Mouse (Mus musculus) stomach, embryonic 16.5 days (tissue): ENCODE results near the gene Pou3f4. TPM values are rescaled to one million over a fixed set of nuclear protein-coding genes. Genes with fewer than 3 reads are reported as not detected.
A peak's percentile ranks its signal among the peaks of the same experiment; 100 is the strongest.

Experiments
- ATAC-seq: fragments of 200-750 bp; cut with Nextera tagmentation; 2 replicates; pipeline ENCODE4 v1.8.0; 2017; ENCODE audit warnings: moderate number of reproducible peaks, moderate TSS enrichment; ENCODE audit not compliant: insufficient read depth, low FRiP score
- H3K27ac ChIP-seq: fragments of 300-500 bp; sonication (generic); 2 replicates; pipeline ENCODE4 v1.5.1; 2014; ENCODE audit warnings: low read length
- H3K27me3 ChIP-seq: fragments of 300-500 bp; sonication (generic); 2 replicates; pipeline ENCODE4 v1.6.1; 2014; ENCODE audit warnings: low read length, control low read depth, mixed read lengths; ENCODE audit not compliant: control insufficient read depth, insufficient read depth
- H3K36me3 ChIP-seq: fragments of 300-500 bp; sonication (generic); 2 replicates; pipeline ENCODE4 v1.6.1; 2014; ENCODE audit warnings: low read length; ENCODE audit not compliant: control insufficient read depth, insufficient read depth
- H3K4me1 ChIP-seq: fragments of 300-500 bp; sonication (generic); 2 replicates; pipeline ENCODE4 v1.6.1; 2014; ENCODE audit warnings: low read length, control low read depth, mixed read lengths; ENCODE audit not compliant: control insufficient read depth, insufficient read depth
- H3K4me2 ChIP-seq: fragments of 300-500 bp; sonication (generic); 2 replicates; pipeline ENCODE4 v1.6.1; 2014; ENCODE audit warnings: low read depth, low read length, mixed read lengths
- H3K4me3 ChIP-seq: fragments of 300-500 bp; sonication (generic); replicated peaks from 2 replicates; pipeline ENCODE4 v1.5.1; 2014; ENCODE audit warnings: mild to moderate bottlenecking, low read length
- H3K9ac ChIP-seq: fragments of 300-500 bp; sonication (generic); 2 replicates; pipeline ENCODE4 v1.6.1; 2014; ENCODE audit warnings: low read length
- H3K9me3 ChIP-seq: fragments of 300-500 bp; sonication (generic); replicated peaks from 2 replicates; pipeline ENCODE4 v1.6.1; 2016; ENCODE audit warnings: low read length, control low read depth; ENCODE audit not compliant: control insufficient read depth
- WGBS: fragments of 180-500 bp; shearing (Covaris S2); extraction: QIAGEN DNeasy Blood & Tissue Kit; methylation state at CpG from one replicate; pipeline ENCODE4 v1.1.7; 2014; 5-methylcytosine and 5-hydroxymethylcytosine counted together
- polyA plus RNA-seq: library from polyadenylated mRNA; unstranded; fragments of >200 nt; fragmentation: Nextera tagmentation; extraction: Ambion mirVana; gene quantifications from 2 replicates; pipeline ENCODE4 v1.2.1, GENCODE M21; 2015

Pou3f4 gene
- polyA plus RNA-seq, 1 experiment from 2014 or later, result 0.12 TPM

- no peaks in the 10 kb centered on the region for H3K4me1 ChIP-seq
- peaks cover 8% of the 10 kb centered on the region for H3K27me3 ChIP-seq
- H3K9ac ChIP-seq, result no peak overlapping the region
- H3K27ac ChIP-seq, result no peak overlapping the region
- no peaks in the 10 kb centered on the region for H3K36me3 ChIP-seq
- WGBS, result 15% methylated on average over 52 of the region's 52 CpGs
- H3K4me2 ChIP-seq, result peak overlapping the region; percentile 51
- H3K4me3 ChIP-seq, result peak overlapping the region; percentile 48
- no peaks in the 10 kb centered on the region for H3K9me3 ChIP-seq
- ATAC-seq, result no peak
These were observed 790 bp downstream of the Pou3f4 start for GRCm38 (mm10) chrX:110814592-110815548.

DNA sequence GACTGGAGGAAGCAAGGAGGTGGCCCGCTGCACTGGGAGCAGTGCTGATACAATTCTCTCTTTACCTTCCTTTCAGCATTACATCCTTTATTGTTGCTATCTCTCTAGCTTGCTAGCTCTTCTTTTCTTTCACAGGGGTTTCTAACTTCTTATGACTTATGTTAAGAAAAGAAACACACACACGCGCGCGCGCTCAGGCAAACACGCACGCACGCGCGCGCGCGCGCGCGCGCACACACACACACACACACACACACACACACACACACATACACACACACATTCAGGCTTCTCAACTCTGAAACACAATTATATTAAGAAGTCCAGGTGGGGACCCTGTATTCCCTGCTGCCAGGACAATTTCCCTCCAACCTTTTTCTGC lies 1.5 kb downstream of the Pou3f4 start:
- Histone ChIP-seq H3K4me3 (peak overlapping the region; percentile 48), H3K4me2 (peak overlapping the region; percentile 51), H3K9ac (no peak overlapping the region), H3K4me1 (no peaks in the 10 kb centered on the region), H3K27me3 (peaks cover 8% of the 10 kb centered on the region), H3K9me3 (no peaks in the 10 kb centered on the region), H3K27ac (no peak overlapping the region), H3K36me3 (no peaks in the 10 kb centered on the region)
- WGBS, result 29% methylated on average over 18 of the region's 18 CpGs
- ATAC-seq, result no peak

GRCm38 (mm10) chrX:110816609-110817008 lies 2.5 kb downstream of the Pou3f4 start:
- no peak overlapping the region; the same call in 1 of the 2 replicates for H3K4me3 ChIP-seq
- peak overlapping the region; percentile 22 for H3K4me2 ChIP-seq
- no peak overlapping the region for H3K27ac ChIP-seq
- peaks cover 8% of the 10 kb centered on the region for H3K27me3 ChIP-seq
- ATAC-seq, result no peak
- H3K9ac ChIP-seq, result no peak overlapping the region
- 12% methylated on average over 16 of the region's 16 CpGs for WGBS
- no peaks in the 10 kb centered on the region for H3K9me3 ChIP-seq
- no peaks in the 10 kb centered on the region for H3K4me1 ChIP-seq
- no peaks in the 10 kb centered on the region for H3K36me3 ChIP-seq

GRCm38 (mm10) chrX:110817211-110817610 lies 3.1 kb downstream of the Pou3f4 start:
- H3K4me3 ChIP-seq, result no peak overlapping the region
- H3K4me1 ChIP-seq, result no peaks in the 10 kb centered on the region
- H3K36me3 ChIP-seq, result no peaks in the 10 kb centered on the region
- 20% methylated on average over 10 of the region's 10 CpGs for WGBS
- H3K9ac ChIP-seq, result no peak overlapping the region
- no peaks in the 10 kb centered on the region for H3K9me3 ChIP-seq
- 0 out of 2 replicates have a peak overlapping the region, but pooled peaks have one; percentile 22 for H3K4me2 ChIP-seq
- ATAC-seq, result no peak
- peaks cover 8% of the 10 kb centered on the region for H3K27me3 ChIP-seq
- no peak overlapping the region for H3K27ac ChIP-seq

- ATAC-seq, result no peak
- WGBS, result 69% methylated on average over 2 of the region's 2 CpGs
These were observed 23.4 kb downstream of the Pou3f4 start for GRCm38 (mm10) chrX:110837450-110837849.

DNA sequence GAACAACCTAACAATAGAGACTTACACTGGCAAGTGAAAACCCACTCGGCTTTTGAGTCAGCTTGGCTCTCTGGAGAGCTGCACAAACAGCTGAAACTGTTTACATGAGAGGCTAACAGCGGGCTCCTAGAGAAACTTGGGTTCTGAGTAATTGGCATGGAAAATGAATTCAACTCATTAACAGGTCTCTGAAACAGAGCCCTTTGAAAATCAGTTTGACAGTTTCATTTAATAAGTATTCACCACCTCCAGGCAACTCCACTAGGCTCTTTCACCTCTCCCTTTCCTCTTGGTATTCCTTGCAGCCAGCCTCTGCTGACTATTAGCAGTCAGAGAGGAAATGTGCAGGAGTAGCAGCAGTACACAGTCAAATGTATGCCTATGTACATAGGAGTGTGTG lies 37.2 kb downstream of the Pou3f4 start:
- H3K27me3 ChIP-seq, result no peaks in the 10 kb centered on the region
- H3K4me3 ChIP-seq, result no peak overlapping the region
- H3K4me1 ChIP-seq, result no peaks in the 10 kb centered on the region
- H3K9ac ChIP-seq, result no peak overlapping the region
- no peaks in the 10 kb centered on the region for H3K9me3 ChIP-seq
- WGBS, result 42% methylated on average over 2 of the region's 2 CpGs
- H3K27ac ChIP-seq, result no peak overlapping the region
- H3K4me2 ChIP-seq, result no peak overlapping the region
- H3K36me3 ChIP-seq, result no peaks in the 10 kb centered on the region
- ATAC-seq, result no peak

More at GRCm38 (mm10) chrX:110837450-110837849, 23.4 kb downstream of the Pou3f4 start:
- Histone ChIP-seq H3K9me3 (no peaks in the 10 kb centered on the region), H3K4me3 (no peak overlapping the region), H3K27me3 (no peaks in the 10 kb centered on the region), H3K36me3 (no peaks in the 10 kb centered on the region), H3K4me2 (no peak overlapping the region), H3K9ac (no peak overlapping the region), H3K4me1 (no peaks in the 10 kb centered on the region), H3K27ac (no peak overlapping the region)
